Mouse (Mus musculus) right cerebral cortex, postnatal 4 days (tissue): ENCODE measurements at regions not wholly inside any gene's neighbourhood (a gene's known extent, or its start where the extent isn't known, plus 50 kb on each side); places are given as distances from the start of the nearest gene placed in this dataset.

Experiments
- DNase-seq: peaks from one replicate; pipeline ENCODE4 v3.0.0-alpha.2; 2022

GRCm38 (mm10) chr10:124945257-124945656 is 444.0 kb downstream of the Slc16a7 start:
- no peak for DNase-seq

- DNase-seq: peak; percentile 5
Observed at GRCm38 (mm10) chr10:124942214-124942613, 447.1 kb downstream of the Slc16a7 start.

GRCm38 (mm10) chr10:124927218-124927617 is 462.0 kb downstream of the Slc16a7 start:
- DNase-seq: no peak

GRCm38 (mm10) chr10:124900044-124900443 is 489.2 kb downstream of the Slc16a7 start:
- DNase-seq: no peak

- no peak for DNase-seq
Observed at GRCm38 (mm10) chr10:124878525-124878924, 510.7 kb downstream of the Slc16a7 start.

GRCm38 (mm10) chr10:124877706-124878105 is 511.6 kb downstream of the Slc16a7 start:
- DNase-seq: no peak

- no peak for DNase-seq
Observed at GRCm38 (mm10) chr10:124872211-124872610, 517.1 kb downstream of the Slc16a7 start.

GRCm38 (mm10) chr10:124842546-124843113 is 546.6 kb downstream of the Slc16a7 start:
- DNase-seq: no peak

- DNase-seq: no peak
Observed at GRCm38 (mm10) chr10:124833930-124834329, 555.3 kb downstream of the Slc16a7 start.

GRCm38 (mm10) chr10:124803997-124804614 is 585.2 kb downstream of the Slc16a7 start:
- no peak for DNase-seq
